Mouse (Mus musculus) heart, adult 9 months (tissue): ENCODE data around the gene Cpeb2.

Experiments
- DNase-seq, 2 experiments: peaks; one replicate each; pipeline ENCODE4 v3.0.0; 2022; ENCODE audit warnings: low spot score in 2 of 2

Gene Cpeb2

DNA sequence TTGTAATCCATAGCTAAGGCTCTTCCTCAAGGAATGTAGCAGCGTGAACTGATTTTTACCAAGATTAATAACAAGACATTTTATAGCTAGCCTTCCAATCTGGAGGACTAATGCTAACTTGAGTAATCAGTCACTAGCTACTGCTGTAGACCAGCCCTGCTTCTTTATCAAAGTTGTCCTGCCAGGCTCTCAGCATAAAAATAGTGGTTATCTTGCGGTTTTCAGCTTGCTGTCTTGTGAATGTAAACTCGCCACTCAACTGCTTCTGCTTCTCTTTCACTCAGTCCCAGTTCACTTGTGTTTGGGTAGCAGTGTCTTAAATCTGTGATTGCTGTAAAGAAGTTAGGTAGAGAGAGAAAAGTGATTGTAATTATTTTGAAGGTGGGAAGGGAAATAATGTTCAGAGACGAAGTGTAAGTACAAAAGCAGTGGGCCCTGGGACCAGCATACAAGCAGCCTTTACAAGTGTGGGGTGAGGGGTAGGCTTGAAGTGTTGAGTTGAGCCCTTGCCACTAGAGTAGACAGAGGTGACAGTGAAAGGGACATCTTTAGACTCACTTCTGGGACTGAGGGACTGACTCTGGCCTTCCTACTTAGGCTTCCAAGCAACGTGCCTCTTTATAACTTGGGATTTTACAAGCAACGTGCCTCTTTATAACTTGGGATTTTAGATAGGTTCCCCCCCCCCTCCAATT is 6.3 kb downstream of the Cpeb2 start:
- DNase-seq: no peak

DNA sequence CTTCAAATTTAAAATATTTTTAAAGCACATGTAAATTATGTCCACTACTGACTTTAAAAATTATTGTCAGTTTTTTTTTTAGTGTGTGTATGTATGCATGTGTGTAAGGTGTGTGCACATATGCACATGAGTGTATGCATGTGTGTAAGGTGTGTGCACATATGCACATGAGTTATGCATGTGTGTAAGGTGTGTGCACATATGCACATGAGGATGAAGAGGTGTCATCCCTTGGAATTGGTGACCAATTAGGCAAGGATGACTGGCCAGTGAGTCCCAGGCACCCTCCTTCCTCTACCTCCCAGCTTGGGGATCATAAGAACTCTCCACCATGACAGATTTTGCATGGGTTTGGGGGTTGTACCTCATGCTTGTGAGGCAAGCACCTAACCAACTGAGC is 7.8 kb downstream of the Cpeb2 start:
- no peak for DNase-seq

DNA sequence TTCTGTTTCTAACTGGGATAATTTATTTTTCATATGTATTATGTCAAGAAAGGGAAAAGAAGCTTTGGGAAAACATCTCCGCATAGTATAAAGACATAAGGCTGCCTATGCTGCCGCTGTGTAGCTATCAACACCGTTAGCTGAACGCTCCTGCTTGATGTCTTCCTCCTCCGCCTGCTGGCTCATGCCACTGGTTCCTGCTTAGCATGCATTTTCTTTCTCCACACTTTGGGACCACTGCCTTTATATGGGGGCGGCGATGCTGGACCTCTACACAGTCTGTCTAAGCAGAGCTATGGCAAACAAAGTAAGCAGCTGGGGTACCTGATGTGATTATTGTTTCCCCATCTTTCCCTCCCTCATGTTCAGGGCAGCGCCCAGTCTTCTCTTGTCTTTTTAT is 13.3 kb downstream of the Cpeb2 start:
- DNase-seq: no peak

DNA sequence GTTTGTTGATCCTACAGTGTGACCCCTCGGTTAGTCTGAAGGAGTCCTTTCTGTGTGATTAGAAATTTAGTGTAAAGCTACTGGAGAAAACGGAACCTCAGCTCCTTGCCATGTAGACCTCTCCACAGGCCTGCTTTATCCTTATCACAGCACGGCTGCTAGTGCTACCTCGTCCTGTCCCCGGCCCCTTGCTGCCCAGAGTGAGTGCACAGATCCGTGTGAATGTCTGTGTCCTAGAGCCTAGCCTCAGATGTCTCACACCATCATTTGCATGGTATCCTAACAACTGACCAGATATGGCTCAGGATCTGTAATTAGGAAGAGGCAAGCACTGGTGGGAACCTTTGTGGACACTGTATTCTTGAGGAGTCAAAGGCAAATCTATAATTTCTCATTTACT is 14.0 kb downstream of the Cpeb2 start:
- no peak for DNase-seq

DNA sequence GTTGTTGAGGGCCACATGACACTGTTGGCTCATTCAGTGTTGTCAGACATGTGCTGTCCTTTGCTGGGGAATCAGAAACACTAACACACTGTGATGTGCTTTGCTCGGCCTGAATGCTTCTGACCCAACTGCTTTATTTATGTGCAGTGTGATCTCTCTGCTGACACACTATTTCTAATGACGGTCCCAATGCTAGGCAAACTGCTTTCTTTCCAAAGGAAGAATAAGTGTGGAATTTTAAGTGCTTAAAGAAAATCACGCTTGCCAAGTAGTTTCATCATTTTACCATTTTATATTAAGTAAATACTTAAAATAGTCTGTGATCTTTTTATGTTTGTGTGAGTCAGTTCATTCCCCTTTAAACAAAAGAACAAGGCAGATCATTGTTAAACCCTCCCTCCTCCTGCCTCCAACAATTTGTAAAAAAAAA is 15.0 kb downstream of the Cpeb2 start:
- DNase-seq: peak in 1 of 2 experiments; percentile 5

DNA sequence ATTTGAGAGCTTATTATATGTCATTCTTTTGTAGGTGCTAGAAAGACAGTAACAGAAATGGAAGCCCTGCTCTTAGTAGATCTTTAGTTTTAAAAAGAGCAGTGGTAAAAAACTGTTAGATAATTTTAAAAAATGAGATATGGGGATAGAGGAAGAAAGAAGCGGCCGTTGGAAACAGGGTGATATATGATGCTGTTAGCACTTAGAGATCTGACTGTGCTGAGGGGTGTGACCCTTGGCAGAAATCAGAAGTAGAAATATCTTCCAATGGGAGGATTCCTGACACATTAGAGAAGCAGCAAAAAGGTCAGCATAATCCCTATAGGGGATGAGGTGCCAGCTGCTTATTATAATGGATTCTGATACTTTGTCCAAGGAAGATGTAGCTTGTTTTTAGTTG is 24.5 kb downstream of the Cpeb2 start:
- no peak for DNase-seq

DNA sequence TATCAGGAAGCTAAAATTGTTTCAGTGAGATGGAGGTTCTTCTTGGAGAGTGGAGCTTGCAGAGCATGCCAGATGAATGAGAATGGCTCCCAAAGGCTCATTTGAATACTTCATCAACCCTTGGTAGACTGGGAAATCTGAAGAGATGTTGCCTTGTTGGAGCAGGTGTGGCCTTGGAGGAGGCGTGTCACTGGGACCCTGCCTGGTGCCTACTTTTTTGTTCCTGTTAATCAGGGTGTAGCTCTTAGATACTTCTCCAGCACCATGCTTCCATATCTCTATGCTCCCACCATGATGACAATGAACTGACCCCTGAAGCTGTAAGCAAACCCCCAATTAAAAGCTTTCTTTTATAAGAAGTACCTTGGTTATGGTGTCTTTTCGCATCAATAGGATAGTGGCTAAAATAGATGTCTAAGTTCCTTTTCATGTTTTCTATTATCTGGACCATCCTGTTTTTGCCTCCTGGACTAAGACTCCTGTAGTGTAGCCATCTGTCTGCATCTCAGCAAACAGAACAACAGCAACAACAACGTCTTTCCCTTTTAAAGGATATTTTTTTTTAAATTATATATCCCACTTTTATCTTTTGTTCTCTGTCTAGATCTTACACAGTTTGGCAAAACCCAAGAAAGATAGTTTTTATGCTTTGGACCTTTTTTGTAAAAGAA is 25.6 kb downstream of the Cpeb2 start:
- DNase-seq: no peak

DNA sequence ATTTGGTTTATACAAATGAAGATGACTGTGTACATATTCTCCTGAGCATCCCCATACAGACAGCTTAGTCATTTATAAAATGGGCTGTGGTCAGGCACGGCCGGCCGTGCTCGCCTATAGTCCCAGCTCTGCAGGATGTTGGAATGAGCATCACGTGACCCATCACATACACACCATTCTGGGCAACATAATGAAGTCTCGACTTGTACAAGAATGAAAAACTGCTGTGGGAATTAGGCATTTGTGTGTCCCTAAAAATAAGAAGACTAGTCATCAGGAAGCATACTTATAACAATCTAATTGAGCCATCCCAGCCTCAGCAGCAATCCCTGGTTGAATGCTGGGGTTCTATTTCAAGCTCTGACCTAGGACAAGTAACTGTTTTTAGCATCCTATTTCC is 28.8 kb downstream of the Cpeb2 start:
- no peak for DNase-seq

DNA sequence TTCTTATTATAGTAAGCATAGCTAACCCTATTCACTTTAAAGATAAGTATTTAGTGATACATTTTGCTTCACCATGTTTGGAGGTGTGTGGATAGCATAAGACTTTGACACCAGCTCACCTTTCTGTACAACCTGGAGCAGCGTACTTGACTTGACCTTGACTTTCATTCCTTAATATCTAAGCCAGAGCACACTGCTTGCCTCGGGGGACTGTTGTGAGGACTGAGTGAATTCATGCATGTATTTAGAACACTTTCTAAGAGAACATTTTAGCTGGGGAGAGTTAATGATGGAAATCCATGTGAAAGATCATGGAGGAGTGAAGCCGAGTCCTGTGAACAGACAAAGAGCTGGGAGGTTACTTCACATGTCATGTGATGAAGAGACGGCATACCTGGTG is 31.0 kb downstream of the Cpeb2 start:
- DNase-seq: no peak

DNA sequence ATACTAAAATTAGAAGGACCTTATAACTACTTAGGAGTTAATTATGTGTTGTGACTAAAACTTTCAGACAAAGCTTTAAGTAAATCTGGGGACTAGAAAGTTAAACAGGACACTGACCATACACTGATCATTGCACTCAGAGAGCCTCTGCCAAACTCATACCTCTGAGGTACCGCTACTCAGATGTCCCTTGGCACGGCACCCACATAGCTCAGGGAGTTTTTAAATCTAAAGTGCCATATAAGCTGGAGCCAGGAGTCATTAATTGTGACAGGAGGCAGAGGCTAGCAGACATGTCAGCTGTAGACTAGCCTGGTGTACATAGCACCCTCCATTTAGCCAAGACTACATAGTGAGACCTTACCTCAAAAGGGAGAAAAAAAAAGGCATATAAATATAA is 31.7 kb downstream of the Cpeb2 start:
- DNase-seq: no peak

DNA sequence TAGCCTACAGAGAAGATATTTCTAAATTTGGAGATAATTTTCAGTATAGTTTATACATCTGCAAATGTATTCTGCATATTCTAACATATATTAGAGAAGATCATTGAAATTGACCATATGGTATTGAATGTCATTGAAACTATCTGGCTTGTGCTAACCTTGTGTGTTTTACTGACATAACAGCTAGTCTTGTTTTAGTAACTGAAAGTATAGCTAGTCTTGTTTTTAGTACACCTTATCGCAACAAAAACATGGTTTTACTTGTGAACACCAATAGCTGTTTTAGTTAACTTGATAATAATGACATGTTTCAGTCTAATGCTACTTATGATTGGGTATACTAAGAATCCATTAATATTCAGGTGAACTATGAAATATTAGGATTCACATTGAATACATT is 45.0 kb downstream of the Cpeb2 start:
- DNase-seq: no peak

DNA sequence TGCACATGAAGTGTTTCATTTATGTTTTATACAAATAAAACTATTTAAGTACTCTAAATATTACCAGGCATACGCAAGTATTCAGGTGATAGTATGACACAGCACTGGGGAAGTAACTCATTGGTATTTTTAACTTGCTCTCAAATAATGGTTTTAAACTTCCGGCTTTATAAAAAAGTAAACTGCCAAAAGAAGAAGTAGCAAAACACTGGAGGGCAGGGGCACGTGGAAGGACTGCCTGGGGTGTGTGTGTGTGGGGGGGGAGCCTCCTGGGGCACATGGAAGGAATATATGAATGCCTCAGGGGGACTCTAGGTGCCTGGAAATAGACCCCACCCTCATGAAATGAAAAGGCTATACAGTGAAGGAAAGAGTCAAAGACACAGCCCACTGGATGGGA is 46.8 kb downstream of the Cpeb2 start:
- no peak for DNase-seq

DNA sequence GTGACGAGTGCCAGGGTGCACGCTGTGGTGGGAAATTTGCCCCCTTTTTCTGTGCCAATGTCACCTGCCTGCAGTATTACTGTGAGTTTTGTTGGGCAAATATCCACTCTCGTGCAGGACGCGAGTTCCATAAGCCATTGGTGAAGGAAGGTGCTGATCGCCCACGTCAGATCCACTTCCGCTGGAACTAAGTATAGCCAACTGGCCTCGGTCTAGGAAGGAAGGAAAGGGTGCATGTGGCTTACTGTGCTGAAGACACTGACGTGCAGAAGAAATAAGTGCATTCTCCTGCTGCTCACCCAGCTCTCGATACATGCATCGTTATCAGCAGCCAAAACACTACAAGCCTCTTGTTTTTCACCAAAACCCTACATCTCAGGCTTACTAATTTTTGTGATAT is 52.8 kb downstream of the Cpeb2 start:
- DNase-seq: no peak

DNA sequence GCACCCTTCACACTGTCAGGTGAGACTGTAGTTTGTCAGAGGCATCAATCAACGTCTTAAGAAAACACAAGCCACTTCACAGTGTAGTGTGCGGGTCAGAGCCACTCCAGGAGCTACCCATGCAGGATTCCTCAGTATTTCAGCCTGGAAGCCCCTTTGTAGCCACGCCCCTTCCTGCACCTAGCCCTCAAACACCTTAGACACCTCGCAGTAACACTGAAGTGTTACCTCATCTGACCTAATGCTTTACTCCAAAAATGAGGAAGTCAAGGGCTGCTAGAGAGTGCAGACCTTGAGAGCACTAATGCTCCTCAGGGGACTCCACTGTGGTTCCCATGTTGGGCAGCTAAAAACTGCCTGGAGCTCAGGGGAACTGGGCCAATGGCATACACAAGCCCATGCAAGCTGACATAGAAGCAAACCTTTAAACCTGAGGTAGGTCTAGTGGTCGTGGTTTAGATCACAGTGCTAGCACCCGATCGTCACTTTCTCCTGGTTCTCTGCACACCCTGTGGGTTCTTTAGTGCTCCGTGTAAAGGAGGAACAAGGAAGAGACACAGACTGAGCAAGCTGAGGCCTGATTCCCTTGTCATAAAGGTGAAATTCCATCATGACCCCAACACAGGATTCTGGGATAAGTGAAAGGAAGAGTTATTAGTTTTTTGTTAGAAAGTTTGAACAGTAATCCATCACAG is 56.9 kb downstream of the Cpeb2 start:
- DNase-seq: no peak

DNA sequence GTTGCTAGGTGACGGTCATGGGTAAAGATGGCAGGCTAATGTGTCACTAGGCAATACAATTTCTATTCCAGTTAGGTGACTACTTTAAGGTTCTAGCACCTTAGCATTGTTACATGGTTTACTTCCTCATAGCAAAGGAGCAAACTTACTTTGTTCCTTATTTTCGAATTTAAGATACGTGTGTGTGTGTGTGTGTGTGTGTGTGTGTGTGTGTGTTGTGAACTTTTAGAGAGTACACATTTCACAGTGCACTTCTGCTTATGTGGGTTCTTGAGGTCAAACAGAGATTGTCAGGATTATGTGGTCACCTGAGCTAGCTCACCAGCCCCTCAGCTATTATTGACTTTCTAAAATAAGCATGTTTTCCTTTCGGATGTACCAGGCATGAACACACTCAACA is 60.2 kb downstream of the Cpeb2 start:
- DNase-seq: no peak

DNA sequence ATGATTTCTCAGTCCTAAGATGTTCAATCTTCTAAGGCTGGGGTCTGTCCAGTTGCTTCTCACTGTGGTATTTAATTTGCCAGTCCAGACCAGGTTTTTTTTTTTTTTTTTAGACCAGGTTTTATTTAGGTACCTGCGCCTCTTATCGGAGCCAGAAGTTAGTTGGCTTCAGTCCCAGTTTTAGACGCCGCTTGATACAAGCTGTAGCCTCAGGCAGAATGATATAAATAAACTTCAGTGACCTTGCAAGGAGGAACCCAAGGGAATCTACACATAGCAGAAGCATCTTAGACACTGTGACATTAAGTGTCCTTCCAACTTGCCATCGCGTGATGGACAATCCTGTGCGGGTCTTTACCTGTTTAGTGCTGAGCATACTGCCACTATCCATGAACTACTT is 64.5 kb downstream of the Cpeb2 start:
- peak; percentile 16 to 49 for DNase-seq

DNA sequence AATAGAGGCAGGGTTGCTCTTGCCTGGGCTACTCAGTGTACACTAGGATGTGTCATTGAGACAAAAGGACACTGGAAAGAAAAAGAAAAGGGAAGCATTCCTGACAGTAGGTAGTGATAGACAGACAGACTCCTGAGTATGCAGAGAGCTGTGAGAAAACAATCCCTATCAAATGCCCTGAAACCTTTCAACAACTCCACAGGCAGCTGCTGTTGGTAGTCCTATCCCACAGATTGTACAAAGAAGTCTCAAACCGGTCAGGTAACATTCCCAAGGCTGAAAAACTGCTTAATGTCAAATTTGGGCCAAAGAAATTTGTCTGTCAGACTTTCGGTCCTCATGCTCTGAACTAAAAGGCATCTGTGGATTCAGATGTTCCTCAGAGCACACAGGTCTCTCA is 66.0 kb downstream of the Cpeb2 start:
- no peak for DNase-seq

DNA sequence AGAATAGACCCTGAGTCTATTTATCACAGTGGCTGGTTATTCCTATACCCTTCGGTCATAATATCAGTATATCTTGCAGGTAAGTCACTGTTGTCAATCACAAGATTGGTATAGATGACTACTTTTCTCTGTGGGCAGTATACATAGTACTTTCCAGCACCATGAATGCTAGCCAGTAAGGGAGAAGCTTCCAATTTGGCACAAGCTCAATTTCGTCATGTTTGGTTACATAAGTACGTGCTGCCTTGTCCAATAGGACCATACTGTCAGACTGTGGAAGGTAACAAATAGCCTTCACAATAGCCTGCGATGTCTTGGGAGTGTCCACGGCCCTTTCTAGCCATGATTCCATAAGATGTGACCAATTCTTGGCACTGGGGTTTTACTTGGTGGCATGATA is 67.1 kb downstream of the Cpeb2 start:
- no peak for DNase-seq

DNA sequence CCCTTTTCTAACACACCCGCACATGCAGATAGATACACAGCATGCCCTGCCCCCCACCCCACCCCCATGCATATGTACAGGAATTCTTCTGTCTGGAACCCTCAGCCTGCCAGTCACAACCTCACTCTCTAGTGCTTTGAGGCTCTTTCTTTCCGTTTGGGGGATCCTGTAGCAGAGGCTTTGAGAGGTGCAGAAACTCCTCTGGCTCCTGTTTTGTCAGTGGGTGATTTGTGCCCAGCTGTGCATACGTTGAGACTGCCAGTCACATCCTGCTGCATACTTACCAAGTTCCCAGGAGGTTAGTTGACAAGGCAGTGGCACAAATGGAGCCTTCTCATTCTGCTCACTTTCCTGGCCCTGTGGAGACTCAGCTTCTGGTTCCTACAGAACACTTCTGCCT is 68.0 kb downstream of the Cpeb2 start:
- DNase-seq: no peak

DNA sequence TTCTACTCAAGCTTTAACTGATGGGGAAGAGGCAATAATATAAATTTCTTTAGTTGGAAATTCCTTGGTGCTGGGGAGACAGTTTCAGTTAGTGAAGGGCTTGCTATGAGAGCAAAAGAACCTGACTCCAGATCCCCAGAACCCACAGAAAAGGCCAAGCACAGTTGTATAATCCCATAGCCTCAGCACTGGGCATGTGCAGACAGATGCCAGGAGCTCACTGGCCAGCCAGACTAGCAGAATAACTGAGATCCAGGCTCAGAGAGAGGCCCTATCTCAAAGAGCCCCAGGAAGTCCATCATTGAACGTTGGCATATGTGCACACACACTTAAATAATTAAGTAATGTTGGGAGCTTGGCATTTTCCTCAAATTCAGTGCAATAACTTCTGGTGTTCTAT is 70.5 kb downstream of the Cpeb2 start:
- no peak for DNase-seq

DNA sequence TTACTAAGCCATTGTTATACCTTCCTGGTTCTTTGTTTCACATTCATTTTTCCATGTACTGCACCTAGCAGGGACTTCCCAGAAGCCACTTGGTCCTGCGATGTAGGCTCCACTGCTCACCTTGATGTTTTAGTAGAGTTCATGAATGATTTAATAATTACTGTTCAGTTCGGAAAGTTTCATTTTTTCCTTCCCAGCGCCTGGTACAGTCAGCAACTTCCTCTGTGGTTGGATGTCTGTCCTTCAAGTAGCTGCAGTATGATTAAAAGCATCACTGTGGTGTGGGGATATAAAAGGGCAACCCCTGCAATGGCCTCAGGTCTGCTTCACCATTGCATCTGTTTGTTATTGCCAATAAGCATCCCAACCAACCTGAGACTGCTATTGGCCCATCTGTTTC is 72.5 kb downstream of the Cpeb2 start:
- DNase-seq: no peak

DNA sequence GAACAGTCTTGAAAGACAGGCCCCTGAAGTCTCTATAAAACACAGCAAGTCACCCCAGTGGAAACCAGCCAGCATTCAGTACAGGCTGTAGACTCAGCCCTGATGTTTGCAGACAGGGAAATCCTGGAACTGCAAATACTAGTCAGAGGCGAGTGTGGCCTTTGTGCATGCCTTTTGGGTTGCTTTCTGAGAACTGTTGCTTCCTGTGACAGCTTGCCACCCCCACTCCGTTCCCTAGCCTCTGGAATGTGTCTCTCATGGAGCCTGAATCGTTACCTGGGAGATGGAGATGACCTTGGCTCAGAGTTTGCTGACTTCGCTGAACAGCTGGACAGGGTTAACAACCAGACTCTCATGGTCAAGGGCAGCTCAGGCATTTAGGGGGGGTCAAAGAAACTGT is 77.0 kb downstream of the Cpeb2 start:
- DNase-seq: no peak

DNA sequence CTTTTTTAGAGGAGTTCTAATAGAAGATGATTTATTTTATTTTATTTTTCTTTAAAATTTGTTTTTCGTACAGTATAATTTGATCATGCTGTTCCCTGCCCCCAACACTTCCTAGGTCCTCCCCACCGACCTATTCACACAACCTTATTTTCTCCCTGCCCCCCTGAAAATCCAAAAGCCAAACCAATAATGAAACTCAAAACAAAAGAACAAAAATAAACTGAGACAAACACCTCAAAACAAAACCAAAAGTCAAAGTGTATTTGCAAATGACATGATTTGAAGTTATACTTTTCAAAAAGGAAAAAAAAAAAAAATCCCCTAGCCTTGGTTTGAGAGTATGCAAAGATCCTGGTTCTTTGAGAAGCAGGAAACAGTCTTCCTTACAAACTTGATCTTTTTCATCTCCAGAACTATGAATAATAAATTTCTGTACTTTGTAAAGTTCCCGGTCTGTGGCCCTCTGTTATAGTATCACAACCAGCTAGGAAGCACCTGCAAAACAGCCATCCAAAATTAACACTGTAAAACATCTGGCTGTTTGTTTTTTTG is 91.4 kb downstream of the Cpeb2 start:
- DNase-seq: no peak
